In the genomic region with DNA sequence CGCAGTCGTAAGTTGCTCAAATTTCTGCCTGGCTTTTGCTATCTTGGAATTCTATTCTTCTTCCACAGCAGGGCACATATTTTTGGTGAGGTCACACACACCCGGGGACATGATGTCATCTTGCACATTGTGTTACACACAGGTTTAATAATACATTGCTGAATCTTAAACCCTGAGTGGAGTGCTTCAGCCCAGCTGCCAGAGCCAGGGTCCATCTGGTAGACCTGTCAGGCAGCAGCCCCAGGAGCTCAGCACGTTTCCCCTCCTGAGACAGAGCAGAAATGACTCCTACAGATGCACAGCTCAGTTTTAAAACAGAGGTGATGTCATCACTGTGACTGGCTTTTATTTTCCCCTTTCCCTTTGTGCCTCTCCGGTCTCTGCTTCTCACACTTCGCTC, we compare ENCODE assay signal across 25 mouse cellular contexts.
DNase-seq lines count a peak whose midpoint lies in the region; ATAC-seq and TF ChIP-seq lines count a peak whose summit lies in the region.
"Had no signal": no experiment of that assay in that cellular context is flagged by ENCODE, and none has a peak within 500 bp of the region (broad histone marks: within the 10 kb centered on the region; RNA-seq: fewer than 3 reads in every experiment).

No protein-coding gene starts in this region.

- no peaks in the 10 kb centered on the region for H3K4me1 ChIP-seq in forebrain, embryonic 14.5 days (ENCODE audit: control insufficient read depth, insufficient read depth, low read length)
- H3K4me1 ChIP-seq in forebrain, postnatal 0 days (ENCODE audit: insufficient read depth), result no peaks in the 10 kb centered on the region
- peaks cover 12% of the 10 kb centered on the region; the same call in 1 of the 2 replicates for H3K4me1 ChIP-seq in heart, embryonic 12.5 days (replicated peaks)
- H3K4me1 ChIP-seq: embryonic facial prominence, embryonic 15.5 days; hindbrain, embryonic 15.5 days; midbrain, embryonic 12.5 days; neural tube, embryonic 15.5 days had no signal

- no peak overlapping the region for H3K4me3 ChIP-seq in forebrain, embryonic 14.5 days (ENCODE audit: low read depth, low read length)
- H3K4me3 ChIP-seq in forebrain, postnatal 0 days (ENCODE audit: low read depth, low read length), result no peak overlapping the region
- H3K4me3 ChIP-seq in heart, embryonic 12.5 days, result no peak overlapping the region
- H3K4me3 ChIP-seq: embryonic facial prominence, embryonic 15.5 days; forebrain, embryonic 15.5 days; hindbrain, embryonic 15.5 days; midbrain, embryonic 12.5 days; neural tube, embryonic 15.5 days had no signal

- ATAC-seq in forebrain, embryonic 14.5 days, result peak; percentile 40; the same call in 1 of the 2 replicates
- no peak for ATAC-seq in forebrain, postnatal 0 days
- peak; percentile 61; the same call in 1 of the 2 replicates for ATAC-seq in heart, embryonic 12.5 days (ENCODE audit: insufficient number of reproducible peaks, low FRiP score)
- ATAC-seq: forebrain, embryonic 15.5 days; liver, postnatal 0 days had no signal

- no peak for TF ChIP-seq CTCF in forebrain, postnatal 0 days (IDR thresholded peaks at IDR 0.05; ENCODE audit: low read depth)

- WGBS in forebrain, embryonic 14.5 days, result 67% methylated on average over 6 of the region's 6 CpGs
- WGBS in forebrain, postnatal 0 days, result 66% methylated on average over 6 of the region's 6 CpGs
- 52% methylated on average over 6 of the region's 6 CpGs for WGBS in heart, embryonic 12.5 days

- DNase-seq in forebrain, embryonic 14.5 days (ENCODE audit: low spot score), result no peak
- no peak for DNase-seq in forebrain, postnatal 0 days
- DNase-seq in heart, postnatal 36 days, result no peak
- peak; percentile 33 for DNase-seq in heart, postnatal 4 days
- DNase-seq in heart, adult 18-20 months, result no peak
- DNase-seq in mesoderm, embryonic 11.5 days (ENCODE audit: low read depth, low spot score), result peak; percentile 28
- no peak for DNase-seq in left cerebral cortex, postnatal 10 days (ENCODE audit: extremely low spot score in 1 of 2, low spot score in 2 of 2)
- DNase-seq: adrenal gland, postnatal 14 days; cerebellum, adult 8-10 months; cerebellum, postnatal 36 days; embryo, embryonic 11 days; kidney, adult 2 months; kidney, postnatal 10 days; liver, postnatal 0 days; lung, postnatal 10 days; right cerebral cortex, adult 18-20 months; thymus, adult 18-20 months; thymus, postnatal 4 days had no signal

- no peaks in the 10 kb centered on the region for H3K36me3 ChIP-seq in forebrain, embryonic 14.5 days (ENCODE audit: control insufficient read depth, insufficient read depth, low read length)
- H3K36me3 ChIP-seq in forebrain, postnatal 0 days (ENCODE audit: insufficient read depth), result no peaks in the 10 kb centered on the region
- no peaks in the 10 kb centered on the region for H3K36me3 ChIP-seq in heart, embryonic 12.5 days
- H3K36me3 ChIP-seq: embryonic facial prominence, embryonic 15.5 days; forebrain, embryonic 15.5 days; hindbrain, embryonic 15.5 days; midbrain, embryonic 12.5 days; neural tube, embryonic 15.5 days had no signal

- no peak overlapping the region for H3K9ac ChIP-seq in forebrain, embryonic 14.5 days (ENCODE audit: low read length)
- H3K9ac ChIP-seq in forebrain, postnatal 0 days, result no peak overlapping the region
- H3K9ac ChIP-seq in heart, embryonic 12.5 days, result no peak overlapping the region
- H3K9ac ChIP-seq: embryonic facial prominence, embryonic 15.5 days; forebrain, embryonic 15.5 days; hindbrain, embryonic 15.5 days; liver, postnatal 0 days; midbrain, embryonic 12.5 days; neural tube, embryonic 15.5 days had no signal

- no peak overlapping the region for H3K4me2 ChIP-seq in forebrain, embryonic 14.5 days (ENCODE audit: low read length)
- H3K4me2 ChIP-seq in forebrain, postnatal 0 days (ENCODE audit: low read depth), result no peak overlapping the region
- H3K4me2 ChIP-seq in heart, embryonic 12.5 days, result no peak overlapping the region
- H3K4me2 ChIP-seq: embryonic facial prominence, embryonic 15.5 days; forebrain, embryonic 15.5 days; hindbrain, embryonic 15.5 days; liver, embryonic 11.5 days; midbrain, embryonic 12.5 days; neural tube, embryonic 15.5 days had no signal

- intact Hi-C loops in heart, postnatal 36 days (cut with DNase I), result no loop called here
- intact Hi-C loops in left cerebral cortex, postnatal 10 days (cut with DNase I), result no loop called here

- H3K27me3 ChIP-seq in forebrain, embryonic 14.5 days (replicated peaks; ENCODE audit: control insufficient read depth, insufficient read depth, low read length), result no peaks in the 10 kb centered on the region
- H3K27me3 ChIP-seq in forebrain, postnatal 0 days (ENCODE audit: insufficient read depth, low read length), result no peaks in the 10 kb centered on the region
- no peaks in the 10 kb centered on the region for H3K27me3 ChIP-seq in heart, embryonic 12.5 days (replicated peaks)
- H3K27me3 ChIP-seq: embryonic facial prominence, embryonic 15.5 days; forebrain, embryonic 15.5 days; hindbrain, embryonic 15.5 days; midbrain, embryonic 12.5 days; neural tube, embryonic 15.5 days had no signal

- H3K9me3 ChIP-seq in forebrain, embryonic 14.5 days (replicated peaks; ENCODE audit: control insufficient read depth, low read length), result no peaks in the 10 kb centered on the region
- H3K9me3 ChIP-seq in forebrain, postnatal 0 days (ENCODE audit: low read length), result no peaks in the 10 kb centered on the region
- no peaks in the 10 kb centered on the region for H3K9me3 ChIP-seq in heart, embryonic 12.5 days (replicated peaks)
- H3K9me3 ChIP-seq: embryonic facial prominence, embryonic 15.5 days; forebrain, embryonic 15.5 days; hindbrain, embryonic 15.5 days; midbrain, embryonic 12.5 days; neural tube, embryonic 15.5 days had no signal

- H3K27ac ChIP-seq in forebrain, embryonic 14.5 days (ENCODE audit: low read depth, low read length), result no peak overlapping the region
- no peak overlapping the region for H3K27ac ChIP-seq in forebrain, postnatal 0 days (ENCODE audit: low read depth, low read length)
- H3K27ac ChIP-seq in heart, embryonic 12.5 days (ENCODE audit: poor library complexity, severe bottlenecking), result no peak overlapping the region
- H3K27ac ChIP-seq: embryonic facial prominence, embryonic 15.5 days; forebrain, embryonic 15.5 days; hindbrain, embryonic 15.5 days; midbrain, embryonic 12.5 days; neural tube, embryonic 15.5 days had no signal

Comparison
In these comparisons a context has a peak if more than half of its experiments do, and no peak if none do; other contexts are left out.
1. DNase-seq: peak in heart, postnatal 4 days (single experiment) and mesoderm, embryonic 11.5 days (single experiment); none in forebrain, embryonic 14.5 days (single experiment), forebrain, postnatal 0 days (single experiment), heart, postnatal 36 days (0 of 2), heart, adult 18-20 months (0 of 2) and left cerebral cortex, postnatal 10 days (0 of 2).